Mouse (Mus musculus): Measurements from ENCODE around the gene Gm27021. TPM values are rescaled to one million over a fixed set of nuclear protein-coding genes. Genes with fewer than 3 reads are reported as not detected.

Gene Gm27021
- polyA plus RNA-seq, 1 experiment from 2014 or later = 3.6 TPM

Other genes starting within 250 kb of the Gm27021 start
- 118 and 145 TPM in 2 replicates for gene Gins2, start 78.8 kb downstream of the Gm27021 start, polyA plus RNA-seq (2014; fragmentation: Nextera tagmentation; extraction: Ambion mirVana)
- gene 1190005I06Rik, start 20.4 kb downstream of the Gm27021 start, polyA plus RNA-seq (2014; fragmentation: Nextera tagmentation; extraction: Ambion mirVana) = 2.0 and 2.6 TPM in 2 replicates
- 968 and 1,059 TPM in 2 replicates for gene Cox4i1, start 143 bp upstream of the Gm27021 start, polyA plus RNA-seq (2014; fragmentation: Nextera tagmentation; extraction: Ambion mirVana)
- gene Emc8, start 494 bp upstream of the Gm27021 start, polyA plus RNA-seq (2014; fragmentation: Nextera tagmentation; extraction: Ambion mirVana) = 297 and 328 TPM in 2 replicates
- gene Irf8, start 68.3 kb upstream of the Gm27021 start, polyA plus RNA-seq (2014; fragmentation: Nextera tagmentation; extraction: Ambion mirVana) = 5.6 and 5.7 TPM in 2 replicates

Data from kidney, embryonic 14.5 days (tissue).